Mouse (Mus musculus) embryonic facial prominence, embryonic 15.5 days (tissue): ENCODE measurements around the gene Nmrk2. TPM values are rescaled to one million over a fixed set of nuclear protein-coding genes. Genes with fewer than 3 reads are reported as not detected.
A peak's percentile ranks its signal among the peaks of the same experiment; 100 is the strongest.

Experiments
- ATAC-seq: fragments of 200-750 bp; cut with Nextera tagmentation; 2 replicates; pipeline ENCODE4 v1.8.0; 2017; ENCODE audit warnings: low read depth, moderate TSS enrichment; ENCODE audit not compliant: insufficient number of reproducible peaks, low FRiP score, low TSS enrichment
- H3K27ac ChIP-seq: fragments of 300-500 bp; sonication (generic); replicated peaks from 2 replicates; pipeline ENCODE4 v1.5.1; 2015; ENCODE audit warnings: mild to moderate bottlenecking, inconsistent platforms
- H3K27me3 ChIP-seq: fragments of 300-500 bp; sonication (generic); 2 replicates; pipeline ENCODE4 v1.6.1; 2015; ENCODE audit warnings: inconsistent platforms
- H3K36me3 ChIP-seq: fragments of 300-500 bp; sonication (generic); 2 replicates; pipeline ENCODE4 v1.6.1; 2015; ENCODE audit warnings: mild to moderate bottlenecking, inconsistent platforms
- H3K4me1 ChIP-seq: fragments of 300-500 bp; sonication (generic); 2 replicates; pipeline ENCODE4 v1.6.1; 2015; ENCODE audit warnings: inconsistent platforms
- H3K4me2 ChIP-seq: fragments of 300-500 bp; sonication (generic); replicated peaks from 2 replicates; pipeline ENCODE4 v1.6.1; 2015; ENCODE audit warnings: mild to moderate bottlenecking, inconsistent platforms
- H3K4me3 ChIP-seq: fragments of 300-500 bp; sonication (generic); replicated peaks from 2 replicates; pipeline ENCODE4 v1.5.1; 2015; ENCODE audit warnings: mild to moderate bottlenecking, inconsistent platforms
- H3K9ac ChIP-seq: fragments of 300-500 bp; sonication (generic); 2 replicates; pipeline ENCODE4 v1.6.1; 2015; ENCODE audit warnings: inconsistent platforms
- H3K9me3 ChIP-seq: fragments of 300-500 bp; sonication (generic); replicated peaks from 2 replicates; pipeline ENCODE4 v1.6.1; 2016; ENCODE audit warnings: inconsistent platforms
- WGBS: fragments of 180-500 bp; shearing (Covaris S2); methylation state at CpG from one replicate; pipeline ENCODE4 v1.1.7; 2015; 5-methylcytosine and 5-hydroxymethylcytosine counted together
- polyA plus RNA-seq: library from polyadenylated mRNA; unstranded; fragments of >200 nt; fragmentation: Nextera tagmentation; extraction: Ambion mirVana; gene quantifications from 2 replicates; pipeline ENCODE4 v1.2.1, GENCODE M21; 2015

Nmrk2 gene
- polyA plus RNA-seq, 1 experiment from 2014 or later = 0.36 TPM

GRCm38 (mm10) chr10:81154736-81155135, 47.1 kb downstream of the Nmrk2 start:
- H3K4me2 ChIP-seq = no peak overlapping the region
- no peaks in the 10 kb centered on the region for H3K9me3 ChIP-seq
- peaks cover 77% of the 10 kb centered on the region for H3K36me3 ChIP-seq
- no peaks in the 10 kb centered on the region for H3K27me3 ChIP-seq
- no peak overlapping the region for H3K9ac ChIP-seq
- no peak overlapping the region for H3K4me3 ChIP-seq
- 64% methylated on average over 6 of the region's 6 CpGs for WGBS
- peaks cover 10% of the 10 kb centered on the region; the same call in 1 of the 2 replicates for H3K4me1 ChIP-seq
- peak overlapping the region; percentile 18 for H3K27ac ChIP-seq
- no peak for ATAC-seq

- Histone ChIP-seq H3K4me1 (peaks cover 10% of the 10 kb centered on the region; the same call in 1 of the 2 replicates), H3K4me2 (no peak overlapping the region), H3K9me3 (no peaks in the 10 kb centered on the region), H3K27ac (peak overlapping the region; percentile 18; the same call in 1 of the 2 replicates), H3K4me3 (no peak overlapping the region), H3K36me3 (peaks cover 80% of the 10 kb centered on the region), H3K27me3 (no peaks in the 10 kb centered on the region), H3K9ac (no peak overlapping the region)
- no peak for ATAC-seq
- WGBS = 88% methylated on average over 12 of the region's 12 CpGs
Observed at GRCm38 (mm10) chr10:81154313-81154712, 47.5 kb downstream of the Nmrk2 start.

GRCm38 (mm10) chr10:81152609-81153008, 49.2 kb downstream of the Nmrk2 start:
- Histone ChIP-seq H3K4me2 (no peak overlapping the region), H3K27me3 (no peaks in the 10 kb centered on the region), H3K9ac (no peak overlapping the region), H3K4me1 (peaks cover 10% of the 10 kb centered on the region; the same call in 1 of the 2 replicates), H3K27ac (no peak overlapping the region; the same call in 1 of the 2 replicates), H3K36me3 (peaks cover 82% of the 10 kb centered on the region), H3K4me3 (no peak overlapping the region), H3K9me3 (no peaks in the 10 kb centered on the region)
- 67% methylated on average over 12 of the region's 12 CpGs for WGBS
- no peak for ATAC-seq

- no peak overlapping the region for H3K9ac ChIP-seq
- H3K27me3 ChIP-seq = no peaks in the 10 kb centered on the region
- no peak overlapping the region for H3K4me3 ChIP-seq
- 71% methylated on average over 6 of the region's 6 CpGs for WGBS
- H3K9me3 ChIP-seq = no peaks in the 10 kb centered on the region
- H3K4me1 ChIP-seq = peaks cover 13% of the 10 kb centered on the region
- no peak for ATAC-seq
- H3K4me2 ChIP-seq = no peak overlapping the region
- H3K27ac ChIP-seq = no peak overlapping the region
- peaks cover 82% of the 10 kb centered on the region for H3K36me3 ChIP-seq
Observed at GRCm38 (mm10) chr10:81151261-81151660, 50.6 kb downstream of the Nmrk2 start.

Other genes starting within 250 kb of the Nmrk2 start
- 11.2 and 12.3 TPM in 2 replicates for gene Gng7, start 187.1 kb downstream of the Nmrk2 start, polyA plus RNA-seq
- 1.4 and 1.9 TPM in 2 replicates for gene Diras1, start 176.4 kb downstream of the Nmrk2 start, polyA plus RNA-seq
- gene Slc39a3, start 164.6 kb downstream of the Nmrk2 start, polyA plus RNA-seq = 21.7 and 22.7 TPM in 2 replicates
- gene Sgta, start 141.9 kb downstream of the Nmrk2 start, polyA plus RNA-seq = 199 and 216 TPM in 2 replicates
- gene Thop1, start 132.0 kb downstream of the Nmrk2 start, polyA plus RNA-seq = 81.3 and 87.7 TPM in 2 replicates
- gene Creb3l3, start 103.2 kb downstream of the Nmrk2 start, polyA plus RNA-seq = 0.89 and 0.92 TPM in 2 replicates
- gene Map2k2, start 96.1 kb downstream of the Nmrk2 start, polyA plus RNA-seq = 189 and 197 TPM in 2 replicates
- gene Zbtb7a, start 66.8 kb downstream of the Nmrk2 start, polyA plus RNA-seq = 57.6 and 59.4 TPM in 2 replicates
- gene Pias4, start 34.1 kb downstream of the Nmrk2 start, polyA plus RNA-seq = 52.0 and 52.7 TPM in 2 replicates
- 654 and 688 TPM in 2 replicates for gene Eef2, start 25.4 kb downstream of the Nmrk2 start, polyA plus RNA-seq
- 65.4 and 67.7 TPM in 2 replicates for gene Dapk3, start 19.0 kb downstream of the Nmrk2 start, polyA plus RNA-seq
- 0.13 and 0.21 TPM in 2 replicates for gene 4930442H23Rik, start 18.2 kb downstream of the Nmrk2 start, polyA plus RNA-seq
- gene Atcay, start 28.8 kb upstream of the Nmrk2 start, polyA plus RNA-seq = 0.47 and 0.69 TPM in 2 replicates
- 13.7 and 16.0 TPM in 2 replicates for gene Zfr2, start 31.1 kb upstream of the Nmrk2 start, polyA plus RNA-seq
- gene Matk, start 50.9 kb upstream of the Nmrk2 start, polyA plus RNA-seq = 7.1 and 9.1 TPM in 2 replicates
- gene Mrpl54, start 64.9 kb upstream of the Nmrk2 start, polyA plus RNA-seq = 199 and 203 TPM in 2 replicates
- gene Apba3, start 64.9 kb upstream of the Nmrk2 start, polyA plus RNA-seq = 70.9 and 77.4 TPM in 2 replicates
- 15.1 and 22.6 TPM in 2 replicates for gene Tjp3, start 89.5 kb upstream of the Nmrk2 start, polyA plus RNA-seq
- 51.1 and 53.8 TPM in 2 replicates for gene Pip5k1c, start 90.9 kb upstream of the Nmrk2 start, polyA plus RNA-seq
- gene Cactin, start 119.1 kb upstream of the Nmrk2 start, polyA plus RNA-seq = 41.4 and 44.0 TPM in 2 replicates
- 13.2 and 14.2 TPM in 2 replicates for gene Tbxa2r, start 126.7 kb upstream of the Nmrk2 start, polyA plus RNA-seq
- 0.29 and 0.35 TPM in 2 replicates for gene Gipc3, start 141.2 kb upstream of the Nmrk2 start, polyA plus RNA-seq
- 94.7 and 96.1 TPM in 2 replicates for gene Hmg20b, start 148.4 kb upstream of the Nmrk2 start, polyA plus RNA-seq
- 15.8 and 16.2 TPM in 2 replicates for gene Mfsd12, start 155.4 kb upstream of the Nmrk2 start, polyA plus RNA-seq
- gene 4930404N11Rik, start 163.8 kb upstream of the Nmrk2 start, polyA plus RNA-seq = 0.73 and 1.3 TPM in 2 replicates
- gene Fzr1, start 176.5 kb upstream of the Nmrk2 start, polyA plus RNA-seq = 98.8 and 102 TPM in 2 replicates
- gene Dohh, start 182.4 kb upstream of the Nmrk2 start, polyA plus RNA-seq = 83.1 and 85.2 TPM in 2 replicates
- 3.1 and 3.2 TPM in 2 replicates for gene Gm48551, start 182.4 kb upstream of the Nmrk2 start, polyA plus RNA-seq
- 1.6 and 2.9 TPM in 2 replicates for gene Gm48552, start 187.0 kb upstream of the Nmrk2 start, polyA plus RNA-seq
- gene Smim24, start 191.0 kb upstream of the Nmrk2 start, polyA plus RNA-seq = 5.0 and 8.3 TPM in 2 replicates